Mouse (Mus musculus) midbrain, embryonic 14.5 days (tissue): Measurements from ENCODE around the gene Gm20696. TPM values are rescaled to one million over a fixed set of nuclear protein-coding genes. Genes with fewer than 3 reads are reported as not detected.

ENCODE experiments used
- ATAC-seq: fragments of 200-750 bp; cut with Nextera tagmentation; 2 replicates; pipeline ENCODE4 v1.8.0; 2017; ENCODE audit warnings: moderate number of reproducible peaks, moderate library complexity; ENCODE audit not compliant: low FRiP score, low TSS enrichment
- DNase-seq: peaks from one replicate; pipeline ENCODE4 v3.0.0-alpha.2; 2015
- H3K27ac ChIP-seq: fragments of 300-500 bp; sonication (generic); replicated peaks from 2 replicates; pipeline ENCODE4 v1.5.1; 2014; ENCODE audit warnings: mild to moderate bottlenecking, low read depth, low read length, moderate library complexity
- H3K27me3 ChIP-seq: fragments of 300-500 bp; sonication (generic); 2 replicates; pipeline ENCODE4 v1.6.1; 2014; ENCODE audit warnings: low read length, control low read depth, mixed read lengths; ENCODE audit not compliant: control insufficient read depth, insufficient read depth
- H3K36me3 ChIP-seq: fragments of 300-500 bp; sonication (generic); 2 replicates; pipeline ENCODE4 v1.6.1; 2014; ENCODE audit warnings: low read length, control low read depth; ENCODE audit not compliant: control insufficient read depth, insufficient read depth
- H3K4me1 ChIP-seq: fragments of 300-500 bp; sonication (generic); 2 replicates; pipeline ENCODE4 v1.6.1; 2014; ENCODE audit warnings: mild to moderate bottlenecking, antibody characterized with exemption, low read length, control low read depth; ENCODE audit not compliant: control insufficient read depth, insufficient read depth
- H3K4me2 ChIP-seq: fragments of 300-500 bp; sonication (generic); 2 replicates; pipeline ENCODE4 v1.6.1; 2014; ENCODE audit warnings: mild to moderate bottlenecking, low read length, moderate library complexity
- H3K4me3 ChIP-seq: fragments of 300-500 bp; sonication (generic); replicated peaks from 2 replicates; pipeline ENCODE4 v1.5.1; 2014; ENCODE audit warnings: low read depth, low read length
- H3K9ac ChIP-seq: fragments of 300-500 bp; sonication (generic); replicated peaks from 2 replicates; pipeline ENCODE4 v1.6.1; 2014; ENCODE audit warnings: mild to moderate bottlenecking, low read length, moderate library complexity
- H3K9me3 ChIP-seq: fragments of 300-500 bp; sonication (generic); 2 replicates; pipeline ENCODE4 v1.6.1; 2016; ENCODE audit warnings: low read length, control low read depth, mixed read lengths; ENCODE audit not compliant: control insufficient read depth
- WGBS: fragments of 180-500 bp; shearing (Covaris S2); extraction: QIAGEN DNeasy Blood & Tissue Kit; methylation state at CpG from one replicate; pipeline ENCODE4 v1.1.7; 2014; 5-methylcytosine and 5-hydroxymethylcytosine counted together
- microRNA-seq: library from miRNA; unstranded; fragments of <30 nt; microRNA quantifications from one replicate; pipeline ENCODE4, GENCODE M21; 2016
- polyA plus RNA-seq: library from polyadenylated mRNA; unstranded; fragments of >200 nt; fragmentation: Nextera tagmentation; extraction: Ambion mirVana; gene quantifications from 2 replicates; pipeline ENCODE4 v1.2.1, GENCODE M21; 2014

Gm20696 gene
- polyA plus RNA-seq, 1 experiment from 2014 or later = 4.0 TPM

- Histone ChIP-seq H3K4me1 (0 out of 2 replicates have a peak, but pooled peaks cover 1% of the 10 kb centered on the region), H3K27ac (no peak overlapping the region), H3K36me3 (no peaks in the 10 kb centered on the region), H3K4me2 (no peak overlapping the region), H3K4me3 (no peak overlapping the region), H3K9ac (no peak overlapping the region), H3K9me3 (no peaks in the 10 kb centered on the region), H3K27me3 (no peaks in the 10 kb centered on the region)
- DNase-seq (no peak), ATAC-seq (no peak)
- 83% methylated on average over 4 of the region's 4 CpGs for WGBS
These were observed 454.1 kb downstream of the Gm20696 start for GRCm38 (mm10) chr6:99212461-99212860.

GRCm38 (mm10) chr6:99211663-99212333 is 454.8 kb downstream of the Gm20696 start:
- Histone ChIP-seq H3K27me3 (no peaks in the 10 kb centered on the region), H3K4me1 (0 out of 2 replicates have a peak, but pooled peaks cover 5% of the 10 kb centered on the region), H3K9ac (no peak overlapping the region), H3K27ac (no peak overlapping the region), H3K36me3 (no peaks in the 10 kb centered on the region), H3K4me2 (no peak overlapping the region), H3K9me3 (no peaks in the 10 kb centered on the region), H3K4me3 (no peak overlapping the region)
- WGBS = 76% methylated on average over 5 of the region's 5 CpGs
- DNase-seq = no peak
- ATAC-seq = no peak

- Histone ChIP-seq H3K27ac (no peak overlapping the region), H3K36me3 (no peaks in the 10 kb centered on the region), H3K4me1 (peaks cover 20% of the 10 kb centered on the region), H3K4me2 (no peak overlapping the region), H3K9ac (no peak overlapping the region), H3K9me3 (no peaks in the 10 kb centered on the region), H3K4me3 (no peak overlapping the region), H3K27me3 (no peaks in the 10 kb centered on the region)
- DNase-seq (no peak), ATAC-seq (no peak)
- WGBS = 88% methylated on average over 7 of the region's 7 CpGs
These were observed 456.4 kb downstream of the Gm20696 start for GRCm38 (mm10) chr6:99210161-99210560.

Small RNAs within 50 kb of the gene (microRNA-seq; reads per million reads assigned to microRNA genes)
- gene Gm22328 = not detected

Other genes starting within 250 kb of the Gm20696 start
- gene Foxp1, start 144.1 kb downstream of the Gm20696 start, polyA plus RNA-seq = 77.5 and 89.2 TPM in 2 replicates
- 7.4 and 7.8 TPM in 2 replicates for gene Eif4e3, start within 50 bp of the Gm20696 start, polyA plus RNA-seq
- gene Gpr27, start 25.9 kb upstream of the Gm20696 start, polyA plus RNA-seq = 23.6 and 24.4 TPM in 2 replicates
- gene Prok2, start 59.6 kb upstream of the Gm20696 start, polyA plus RNA-seq = 0.50 and 0.89 TPM in 2 replicates